Mouse (Mus musculus) liver, embryonic 14.5 days (tissue): Measurements from ENCODE around the gene Amt.

Experiments used
- CTCF ChIP-seq: IDR thresholded peaks from 2 replicates; pipeline ENCODE4 v1.5.1; 2016; ENCODE audit warnings: antibody characterized with exemption, low read depth, control low read depth
- EP300 ChIP-seq: IDR thresholded peaks from 2 replicates; pipeline ENCODE4 v1.6.1; 2016; ENCODE audit warnings: antibody characterized with exemption, low read depth

DNA sequence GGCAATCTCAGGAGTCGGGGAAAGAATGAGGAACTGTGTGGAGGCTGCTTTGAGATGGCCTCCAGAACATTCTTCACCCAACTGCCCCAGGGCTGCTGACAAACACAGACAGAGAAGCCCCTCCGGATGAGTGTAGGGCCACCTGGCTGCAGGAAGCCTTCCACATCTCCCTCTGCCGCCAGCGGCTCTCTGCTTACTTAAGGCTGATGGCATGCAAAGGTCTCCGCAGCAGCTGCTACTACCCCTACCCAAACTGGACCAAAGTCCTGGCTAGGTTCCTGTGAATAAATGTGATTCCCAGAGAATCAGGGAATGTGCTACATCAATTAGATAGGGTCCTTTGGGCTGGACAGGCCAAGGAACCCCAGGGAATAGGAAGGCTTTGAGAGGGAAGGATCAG is 24.0 kb upstream of the Amt start:
- TF ChIP-seq EP300 (no peak), CTCF (no peak)
